Mouse (Mus musculus) adrenal gland, postnatal 36 days (tissue): Measurements from ENCODE around the gene Mapk7. TPM values are rescaled to one million over a fixed set of nuclear protein-coding genes. Genes with fewer than 3 reads are reported as not detected.

Source experiments
- DNase-seq, 2 experiments: peaks; one replicate each; pipeline ENCODE4 v3.0.0; 2021; ENCODE audit warnings: mixed read lengths in 1 of 2
- long read RNA-seq, 2 experiments: library from polyadenylated mRNA; stranded (forward); transcript quantifications; one replicate each; pipeline ENCODE4 v2.0.0; 2021; ENCODE audit warnings: borderline sequencing depth in 2 of 2
- total RNA-seq, 2 experiments: library from RNA; stranded (reverse); gene quantifications; 2 replicates each; pipeline ENCODE4 v1.2.3; 2021

The Mapk7 gene
- total RNA-seq, result 10 to 100 TPM; 14.0 to 19.4 TPM
- long read RNA-seq, experiment 1, transcript Mapk7-201 (7 exons, 3,019 nt), result major isoform, 5 of 22 reads
- long read RNA-seq, experiment 1, partial matches to known transcripts, result 13 of 22 reads
- long read RNA-seq, experiment 1, other reads (novel, unspliced or antisense), result 4 of 22 reads
- long read RNA-seq, experiment 2, partial matches to known transcripts, result 5 of 10 reads
- long read RNA-seq, experiment 2, other reads (novel, unspliced or antisense), result 4 of 10 reads

- DNase-seq, result peak; percentile 97
Observed at GRCm38 (mm10) chr11:61494129-61494997, at the start of gene Mapk7. Mapk7 (minus strand) TSS chr11:61494406.

DNA sequence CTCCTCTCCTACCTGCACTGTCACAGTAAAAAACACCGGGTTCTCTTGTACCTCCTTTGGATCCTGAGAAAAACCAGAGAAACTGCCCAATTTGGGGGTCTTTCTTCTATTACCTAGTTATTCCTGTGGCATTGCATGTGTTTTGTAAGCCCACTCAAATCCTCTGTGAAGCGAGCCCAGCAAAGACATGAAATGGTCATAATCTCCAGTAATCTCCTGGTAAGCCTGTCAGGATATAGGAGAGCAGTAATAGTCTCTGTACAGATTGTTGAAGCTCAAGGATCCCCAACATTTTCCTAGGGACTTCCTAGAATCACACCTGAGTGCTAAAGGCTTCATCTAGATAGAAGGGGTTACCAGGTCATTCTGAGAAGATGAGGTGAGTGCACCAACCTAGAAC is 46.9 kb upstream of the Mapk7 start:
- DNase-seq, result no peak

DNA sequence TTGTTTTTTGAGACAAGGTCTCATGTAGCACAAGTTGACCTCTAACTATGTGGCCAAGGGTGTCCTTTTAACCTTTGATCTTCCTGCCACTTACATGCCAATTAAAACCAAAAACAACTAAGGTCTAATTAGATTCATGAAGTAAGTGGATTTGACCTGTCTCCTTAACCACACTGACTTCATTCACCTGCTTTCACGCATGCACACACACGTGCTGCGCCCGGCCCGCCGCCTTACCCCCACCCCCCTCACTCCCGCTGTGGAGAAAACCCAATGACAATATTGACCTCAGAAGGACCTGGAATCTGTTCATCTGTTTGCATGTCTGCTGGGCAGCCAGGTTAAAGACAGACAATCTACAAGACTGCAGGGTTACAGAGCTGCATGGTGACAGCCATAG is 46.4 kb upstream of the Mapk7 start:
- no peak for DNase-seq

DNA sequence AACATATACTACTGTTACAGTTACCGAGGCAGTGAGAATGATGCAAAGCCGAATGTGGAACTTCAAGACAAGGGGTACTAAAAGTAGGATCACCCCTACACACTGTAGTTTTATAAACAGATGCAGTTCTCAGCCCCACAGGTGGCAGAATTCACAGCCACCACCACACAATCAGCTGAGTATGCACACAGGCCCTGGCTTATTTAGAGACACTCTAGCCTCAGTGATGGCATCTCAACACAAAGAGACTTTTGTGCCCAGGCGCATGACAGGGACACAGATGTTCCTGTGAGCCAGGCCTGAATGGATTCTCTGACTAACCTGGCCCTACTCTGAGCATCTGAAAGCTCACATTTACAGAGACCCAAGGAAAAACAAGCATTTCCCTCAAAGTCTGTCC is 43.2 kb upstream of the Mapk7 start:
- no peak for DNase-seq

DNA sequence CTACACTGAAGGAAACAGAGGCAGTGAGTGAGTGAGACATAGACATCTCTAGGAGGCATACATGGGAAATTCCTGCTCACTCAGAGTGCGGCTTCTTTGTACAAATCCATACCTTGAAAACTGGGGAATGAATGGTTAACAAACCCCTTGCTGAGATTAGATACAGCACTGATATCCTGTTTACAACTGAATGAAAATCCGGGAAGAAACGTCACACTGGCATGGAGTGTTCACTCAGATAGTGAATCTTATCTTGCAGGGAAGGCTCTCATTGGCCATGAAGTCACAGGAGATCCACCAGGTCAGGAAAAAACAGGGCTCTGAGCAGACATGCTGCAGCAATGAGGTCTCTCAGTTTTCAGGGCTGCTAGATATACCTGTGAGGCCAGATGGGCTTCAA is 42.7 kb upstream of the Mapk7 start:
- DNase-seq, result no peak

DNA sequence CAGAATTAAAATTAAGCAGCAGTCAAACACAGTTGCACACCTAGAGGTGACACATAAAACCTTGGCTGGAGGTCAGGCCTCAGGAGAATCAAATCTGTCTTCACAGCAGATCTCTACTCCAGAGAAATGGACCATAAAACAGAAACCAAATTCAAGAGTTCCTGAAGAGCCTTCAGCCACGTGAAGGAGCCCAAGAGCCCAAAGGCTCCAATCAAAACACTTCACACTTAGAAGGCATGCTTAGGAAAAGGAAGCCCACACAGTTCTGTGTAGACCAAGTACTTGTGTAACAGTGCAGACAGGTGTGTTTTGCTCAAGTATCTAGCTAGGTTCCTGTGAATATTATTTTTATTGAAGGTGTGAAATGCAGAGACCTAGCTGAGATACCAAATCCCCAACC is 41.3 kb upstream of the Mapk7 start:
- no peak for DNase-seq

GRCm38 (mm10) chr11:61533571-61533970 is 39.4 kb upstream of the Mapk7 start:
- peak; percentile 34 to 44 for DNase-seq

DNA sequence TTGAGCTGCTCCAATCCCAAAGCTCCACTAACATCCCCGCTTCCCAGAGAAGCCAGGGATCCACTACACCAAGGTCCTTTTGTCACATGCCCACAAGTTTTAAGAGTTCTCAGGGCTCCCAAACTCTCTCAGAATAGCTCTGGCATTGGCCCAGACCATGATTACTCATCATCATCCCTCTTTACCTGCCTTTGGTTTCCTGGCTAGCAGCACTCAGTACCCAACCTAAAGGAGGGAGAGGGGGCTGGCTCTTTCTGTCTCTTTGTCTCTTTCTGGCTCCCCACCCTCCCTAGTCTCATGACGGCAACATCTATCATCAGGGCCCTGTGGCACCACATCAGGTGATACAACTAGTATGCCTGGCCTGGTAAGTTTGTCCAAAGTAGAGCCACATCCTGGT is 38.6 kb upstream of the Mapk7 start:
- DNase-seq, result peak; percentile 33 to 51

- peak; percentile 35 to 59 for DNase-seq
Observed at GRCm38 (mm10) chr11:61529268-61529713, 35.1 kb upstream of the Mapk7 start.

DNA sequence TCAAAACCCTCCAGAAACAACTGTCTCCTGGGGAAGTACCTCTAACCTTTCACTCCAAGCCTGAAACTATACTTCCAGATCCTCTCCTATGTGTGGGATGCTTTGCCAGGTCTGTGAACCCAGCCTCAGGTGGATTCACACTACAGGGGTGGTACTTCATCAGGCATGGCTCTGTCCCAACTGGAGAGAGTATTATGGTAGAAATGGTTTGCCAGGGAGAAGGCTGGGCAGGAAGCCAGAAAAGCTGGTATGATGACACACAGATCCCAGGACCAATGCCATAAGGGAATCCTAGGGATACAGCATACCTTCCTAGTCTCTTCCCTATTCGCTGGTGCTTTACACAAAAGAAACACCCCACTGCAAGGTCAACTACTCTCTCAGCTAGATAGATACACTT is 32.7 kb upstream of the Mapk7 start:
- DNase-seq, result peak; percentile 53 to 64

- DNase-seq, result no peak
Observed at GRCm38 (mm10) chr11:61519484-61520107, 25.4 kb upstream of the Mapk7 start.

DNA sequence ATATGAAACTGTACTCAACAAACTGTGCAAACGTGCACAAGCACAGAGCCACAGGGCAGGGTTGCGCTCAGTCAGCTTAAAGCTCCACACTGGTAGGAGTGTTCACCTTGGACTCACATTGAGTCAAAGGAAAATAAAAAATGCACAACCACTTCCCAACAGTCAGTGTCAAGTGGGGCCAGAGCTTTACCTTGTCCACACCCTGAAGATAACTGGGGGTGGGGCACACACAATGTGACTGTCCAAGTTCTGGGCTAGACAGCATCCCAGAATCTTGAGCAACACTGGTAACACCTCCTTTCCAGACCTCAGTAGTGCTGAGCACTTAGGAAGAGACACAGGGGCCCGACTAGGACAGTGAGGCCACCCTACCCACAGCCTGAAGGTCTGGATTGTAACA is 24.7 kb upstream of the Mapk7 start:
- no peak for DNase-seq

DNA sequence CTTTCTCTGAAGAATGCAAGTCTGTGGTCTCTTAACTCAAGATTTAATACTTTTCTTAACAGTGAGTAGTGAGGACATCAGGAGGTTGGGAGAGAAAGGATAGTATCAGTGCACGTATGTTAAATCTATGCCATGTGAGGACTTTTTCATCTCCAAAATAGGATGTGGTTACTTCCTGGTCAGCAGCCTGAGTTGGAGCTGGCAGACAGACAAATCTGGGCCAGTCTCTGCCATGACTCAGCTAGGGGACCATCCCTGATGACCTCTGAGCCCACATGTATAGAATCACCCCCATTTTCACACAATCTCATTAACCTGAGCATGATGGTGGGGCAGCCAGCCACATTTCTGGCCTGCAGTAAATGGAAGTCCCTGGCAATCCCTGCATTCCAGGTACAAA is 23.8 kb upstream of the Mapk7 start:
- no peak for DNase-seq

DNA sequence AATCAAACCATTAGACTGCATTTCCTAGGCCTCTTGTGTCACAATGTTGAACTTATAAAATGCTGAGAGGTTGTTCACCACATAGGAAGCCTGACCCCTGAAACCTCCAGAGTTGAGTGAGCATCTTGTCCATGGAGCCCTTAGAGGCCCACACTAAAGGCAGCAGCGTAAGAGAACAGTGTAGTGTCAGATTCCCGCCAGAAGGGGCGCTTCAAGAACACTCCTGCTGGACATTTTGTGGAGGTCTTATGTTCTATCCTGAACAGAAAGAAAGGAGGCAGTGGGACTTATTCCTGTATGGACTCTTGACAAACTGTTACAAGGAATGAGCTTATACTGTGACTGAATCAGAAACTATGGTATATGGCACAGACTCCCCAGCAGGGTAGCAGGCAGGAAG is 20.7 kb upstream of the Mapk7 start:
- DNase-seq, result peak; percentile 25 to 50

DNA sequence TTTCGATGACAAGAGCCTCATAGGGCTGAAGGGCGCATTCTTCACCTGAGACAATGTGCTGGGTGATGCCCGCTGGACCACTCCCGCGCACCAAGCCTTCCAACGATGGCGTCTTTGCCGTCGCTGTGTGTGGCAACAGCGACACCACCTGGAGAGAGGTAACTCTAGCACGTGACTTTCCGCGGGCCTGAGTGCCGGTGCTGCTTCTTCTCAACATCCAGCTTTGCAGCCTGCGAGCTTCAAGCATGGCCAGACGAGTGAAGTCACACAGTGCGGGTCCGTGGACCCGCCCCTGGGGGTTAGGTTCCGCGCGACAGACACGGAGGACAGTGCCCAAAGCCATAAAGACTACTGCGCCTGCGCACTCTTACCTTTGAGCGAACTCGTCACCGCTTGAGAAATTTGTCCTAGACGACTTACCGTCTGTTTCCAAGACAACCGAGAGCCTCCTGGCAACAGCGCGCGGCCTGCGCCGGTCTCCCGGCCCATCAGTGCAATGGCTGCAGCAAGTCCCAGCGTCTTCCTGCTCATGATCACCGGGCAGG is 10.6 kb upstream of the Mapk7 start, which contains the start of gene B9d1:
TSS of gene B9d1 (plus strand) at position 432 of the 545 bp plus-strand sequence.
- DNase-seq, result peak; percentile 93

GRCm38 (mm10) chr11:61503933-61504332 is 9.7 kb upstream of the Mapk7 start:
- DNase-seq, result no peak

DNA sequence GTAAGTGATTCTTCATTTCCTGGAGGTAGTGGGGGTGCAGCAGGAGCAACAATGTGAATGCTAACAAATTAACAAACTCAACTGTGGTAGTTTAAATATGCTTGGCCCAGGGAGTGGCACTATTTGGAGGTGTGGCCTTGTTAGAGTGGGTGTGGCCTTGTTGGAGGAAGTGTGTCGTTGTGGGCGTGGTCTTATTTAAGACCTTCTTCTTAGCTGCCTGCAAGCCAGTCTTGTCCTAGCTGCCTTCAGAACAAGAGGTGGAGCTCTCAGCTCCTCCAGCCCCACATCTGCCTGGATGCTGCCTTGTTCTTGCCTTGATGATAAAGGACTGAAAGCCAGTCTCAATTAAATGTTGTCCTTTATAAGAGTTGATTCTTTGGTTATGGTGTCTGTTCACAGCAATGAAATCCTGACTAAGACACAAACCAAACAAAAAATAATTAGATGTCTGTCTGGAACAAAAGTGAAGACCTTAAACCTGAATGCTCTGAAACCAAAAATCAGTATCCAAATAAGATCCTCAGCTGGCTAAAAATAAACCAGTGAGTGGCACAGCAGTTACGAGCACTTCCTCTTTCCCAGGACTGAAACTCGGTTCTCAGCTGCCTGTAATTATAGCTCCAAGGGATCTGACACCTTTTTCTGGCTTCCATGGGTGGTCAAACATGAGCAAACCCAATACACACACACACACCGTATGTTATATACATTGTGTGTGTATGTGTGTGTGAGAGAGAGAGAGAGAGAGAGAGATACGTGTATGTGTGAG is 4.7 kb upstream of the Mapk7 start:
- DNase-seq, result no peak

DNA sequence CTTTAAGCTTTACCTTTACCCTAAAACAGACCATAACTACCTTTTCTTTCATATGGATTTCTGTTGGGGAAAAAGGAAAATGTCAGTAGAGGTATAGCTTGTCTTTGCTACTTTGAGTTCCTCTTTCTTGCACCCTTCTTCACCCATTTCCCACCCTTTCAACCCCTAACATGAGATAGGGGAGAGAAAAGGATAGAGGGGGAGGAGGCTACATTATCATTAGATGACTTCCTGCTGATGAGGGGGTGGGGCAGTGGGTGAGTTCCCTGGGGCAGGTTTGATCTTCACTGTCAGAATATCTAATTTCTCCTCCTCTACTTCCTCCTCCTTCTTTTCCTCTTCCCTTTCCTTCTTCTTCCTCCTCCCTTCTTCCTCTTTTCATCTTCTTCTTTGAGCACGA is 3.3 kb upstream of the Mapk7 start:
- no peak for DNase-seq

- no peak for DNase-seq
Observed at GRCm38 (mm10) chr11:61495528-61495927, 1.3 kb upstream of the Mapk7 start.

DNA sequence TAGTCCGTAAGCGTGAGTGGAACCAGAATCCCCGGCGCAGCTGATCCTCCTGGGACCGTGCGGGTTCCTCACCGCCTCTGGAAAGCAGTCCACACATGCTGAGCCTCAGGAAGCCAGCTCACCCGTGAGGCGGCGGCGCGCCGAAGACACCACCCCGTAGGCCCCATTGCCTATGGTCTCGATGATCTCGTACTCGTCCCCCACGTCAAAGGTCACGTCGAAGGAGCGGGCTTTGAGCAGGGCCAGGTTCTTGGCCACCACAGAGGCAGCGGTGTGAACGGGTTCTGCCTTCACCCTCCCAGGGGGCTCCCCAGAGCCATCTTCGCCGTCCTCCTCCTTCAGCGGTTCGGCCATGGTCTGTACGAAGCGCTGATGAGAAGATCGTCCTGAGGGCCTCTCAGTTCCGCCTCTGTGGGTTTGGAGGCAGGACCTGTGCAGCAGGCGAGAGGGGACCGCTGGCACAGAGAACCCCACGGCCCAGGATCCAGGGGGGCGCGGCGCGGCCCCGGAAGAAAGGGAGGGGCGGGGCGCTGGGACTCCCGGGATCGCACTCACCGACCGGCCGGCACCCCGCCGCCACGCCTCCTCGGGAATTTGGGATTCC is 579 bp downstream of the Mapk7 start:
- DNase-seq, result peak; percentile 55 to 60

DNA sequence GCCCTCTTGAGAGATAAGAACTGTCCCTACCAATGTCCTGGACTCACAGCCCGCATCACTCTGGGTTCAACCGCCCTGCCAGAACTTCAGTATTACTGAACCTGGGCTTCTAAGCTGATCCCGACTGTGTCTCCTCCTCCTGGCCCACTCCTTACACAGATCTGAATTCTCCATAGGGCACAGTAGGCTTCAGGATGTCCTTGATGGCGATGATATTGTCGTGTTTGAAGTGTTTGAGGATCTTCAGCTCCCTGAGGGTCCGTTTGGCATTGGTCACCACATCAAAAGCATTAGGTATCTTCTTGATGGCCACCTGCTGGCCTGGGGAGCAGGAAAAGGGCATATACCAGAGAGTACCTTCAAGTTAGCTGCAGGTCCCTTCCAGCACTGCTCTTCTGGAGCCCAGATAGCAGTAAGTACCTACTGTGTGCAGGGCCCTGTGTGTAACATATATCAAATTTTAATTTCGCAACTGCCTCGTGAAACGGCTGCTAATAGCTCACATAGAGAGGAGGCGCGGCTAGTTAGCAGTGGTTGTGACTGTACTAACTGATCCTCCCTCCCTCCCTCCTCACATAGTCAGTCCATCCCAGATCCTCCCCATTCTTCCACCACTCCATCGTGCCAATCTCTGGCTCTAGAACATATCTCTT is 1.3 kb downstream of the Mapk7 start:
- DNase-seq, result no peak
